Mouse (Mus musculus): ENCODE data around the gene Hoxb5. TPM values are rescaled to one million over a fixed set of nuclear protein-coding genes. Genes with fewer than 3 reads are reported as not detected.

Hoxb5 gene
- polyA plus RNA-seq, 1 experiment: not detected

DNA sequence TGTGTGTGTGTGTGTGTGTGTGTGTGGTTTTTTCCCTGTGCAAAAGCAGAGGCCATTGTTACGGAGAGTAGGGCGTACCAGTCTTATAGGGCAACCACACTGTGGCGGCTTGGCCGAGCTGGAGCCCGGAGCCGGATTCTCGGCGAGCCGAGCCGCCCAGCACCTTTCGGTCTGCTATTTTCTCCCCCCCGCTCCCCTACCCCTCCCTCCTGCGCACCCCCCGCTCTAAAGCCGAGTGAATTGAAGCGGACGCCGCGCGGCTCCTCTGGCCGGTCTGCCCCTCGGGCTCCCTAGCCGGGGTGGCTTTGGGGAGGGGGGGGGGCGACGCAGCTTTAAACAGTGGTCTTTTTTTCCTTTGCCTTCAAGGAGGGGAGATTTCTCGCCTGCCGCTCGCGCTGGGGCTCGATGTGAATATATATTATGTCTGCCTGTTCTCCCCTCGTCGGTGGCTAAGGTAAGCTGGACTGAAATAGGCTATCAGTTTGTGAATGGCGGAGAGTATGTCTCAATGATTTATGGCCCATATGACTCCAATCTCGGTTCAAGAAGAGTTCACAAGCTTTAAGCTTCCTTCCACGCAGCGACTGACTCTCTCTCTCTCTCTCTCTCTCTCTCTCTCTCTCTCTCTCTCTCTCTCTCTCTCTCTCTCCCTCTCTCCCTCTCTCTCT lies 37.7 kb downstream of the Hoxb5 start:
- H3K4me3 ChIP-seq: no peak overlapping the region
- no peaks in the 10 kb centered on the region for H3K79me2 ChIP-seq (ENCODE audit: control insufficient read depth, insufficient read depth)
- no peak overlapping the region for H3K4me2 ChIP-seq (ENCODE audit: low read depth)
- no peak overlapping the region for H3ac ChIP-seq (ENCODE audit: control insufficient read depth, insufficient read length)
- TF ChIP-seq E2F4 (IDR thresholded peaks at IDR 0.05; ENCODE audit: insufficient read depth) (no peak), REST (IDR thresholded peaks at IDR 0.05; ENCODE audit: insufficient read depth, insufficient read length) (no peak), POLR2AphosphoS2 (IDR thresholded peaks at IDR 0.05; ENCODE audit: insufficient read length, low read depth) (no peak), MAX (IDR thresholded peaks at IDR 0.05; ENCODE audit: low read depth) (no peak), CEBPB (IDR thresholded peaks at IDR 0.05; ENCODE audit: insufficient read depth, poor library complexity, severe bottlenecking) (no peak), TCF12 (IDR thresholded peaks at IDR 0.05; ENCODE audit: insufficient read depth, poor library complexity, severe bottlenecking) (no peak), POLR2A (IDR thresholded peaks at IDR 0.05; ENCODE audit: insufficient read length, low read depth) (no peak), TCF3 (IDR thresholded peaks at IDR 0.05; ENCODE audit: insufficient read length, low read depth) (no peak), MYOG (IDR thresholded peaks at IDR 0.05; ENCODE audit: control insufficient read depth in 1 of 3, insufficient read depth in 1 of 3, insufficient read length in 2 of 3, low read depth in 2 of 3) (no peak), USF1 (IDR thresholded peaks at IDR 0.05; ENCODE audit: low read depth) (no peak), MYOD1 (IDR thresholded peaks at IDR 0.05; ENCODE audit: control insufficient read depth in 1 of 3, insufficient read length in 2 of 3, low read depth in 2 of 3) (no peak), SRF (IDR thresholded peaks at IDR 0.05; ENCODE audit: control insufficient read depth, insufficient read length, low read depth) (no peak)
- no peaks in the 10 kb centered on the region for H3K36me3 ChIP-seq (ENCODE audit: control insufficient read depth, insufficient read depth)
- H3K27me3 ChIP-seq (ENCODE audit: control insufficient read depth, insufficient read depth, insufficient read length): peaks cover 78% of the 10 kb centered on the region

DNA sequence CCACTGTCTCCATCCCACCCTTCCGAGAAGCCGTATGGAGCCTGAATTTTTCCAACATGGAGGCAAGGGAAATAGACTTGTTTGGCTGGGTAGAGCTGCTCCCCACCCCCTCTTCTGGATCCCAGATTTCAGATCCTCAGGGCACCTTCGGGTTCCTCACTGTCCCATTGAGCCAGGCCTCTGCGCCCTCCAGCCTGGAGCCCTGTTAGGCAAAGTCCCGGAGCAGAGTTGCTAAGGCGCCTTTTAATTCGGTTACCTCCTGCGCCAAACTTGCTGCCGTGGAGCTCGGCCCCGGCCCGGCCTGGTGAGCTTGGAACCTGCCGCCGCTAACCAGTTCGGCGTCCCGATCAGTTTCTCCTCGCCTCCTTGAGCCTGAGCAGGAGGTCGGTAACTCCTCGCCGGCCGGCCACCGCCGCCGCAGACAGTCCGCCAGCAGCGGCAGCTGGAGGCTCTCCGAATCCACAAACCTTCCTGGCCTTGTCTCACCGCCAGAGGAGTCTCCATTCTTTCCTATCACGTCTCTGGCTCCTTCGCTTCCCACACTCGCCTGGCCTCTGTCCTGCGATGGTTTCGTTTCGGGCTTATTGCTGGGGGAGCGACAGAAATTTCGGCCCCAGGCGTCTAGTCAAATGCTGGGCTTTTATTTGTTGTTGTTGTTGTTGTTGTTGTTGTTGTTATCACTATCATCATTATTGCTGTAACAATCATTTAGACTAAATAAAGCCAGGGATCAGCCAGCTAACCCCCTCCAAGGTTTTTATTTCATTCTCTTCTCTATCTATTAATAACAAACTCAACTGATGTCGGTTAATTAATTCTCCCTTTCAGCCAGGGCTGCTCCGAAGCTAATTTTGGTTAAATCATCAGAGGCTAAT lies 38.8 kb downstream of the Hoxb5 start:
- H3ac ChIP-seq (ENCODE audit: control insufficient read depth, insufficient read length): no peak overlapping the region
- TF ChIP-seq MYOG (IDR thresholded peaks at IDR 0.05; ENCODE audit: control insufficient read depth in 1 of 3, insufficient read depth in 1 of 3, insufficient read length in 2 of 3, low read depth in 2 of 3) (no peak), POLR2AphosphoS2 (IDR thresholded peaks at IDR 0.05; ENCODE audit: insufficient read length, low read depth) (no peak), MYOD1 (IDR thresholded peaks at IDR 0.05; ENCODE audit: control insufficient read depth in 1 of 3, insufficient read length in 2 of 3, low read depth in 2 of 3) (no peak), CEBPB (IDR thresholded peaks at IDR 0.05; ENCODE audit: insufficient read depth, poor library complexity, severe bottlenecking) (no peak), REST (IDR thresholded peaks at IDR 0.05; ENCODE audit: insufficient read depth, insufficient read length) (no peak), TCF12 (IDR thresholded peaks at IDR 0.05; ENCODE audit: insufficient read depth, poor library complexity, severe bottlenecking) (no peak), MAX (IDR thresholded peaks at IDR 0.05; ENCODE audit: low read depth) (no peak), TCF3 (IDR thresholded peaks at IDR 0.05; ENCODE audit: insufficient read length, low read depth) (no peak), SRF (IDR thresholded peaks at IDR 0.05; ENCODE audit: control insufficient read depth, insufficient read length, low read depth) (no peak), POLR2A (IDR thresholded peaks at IDR 0.05; ENCODE audit: insufficient read length, low read depth) (no peak), USF1 (IDR thresholded peaks at IDR 0.05; ENCODE audit: low read depth) (no peak), E2F4 (IDR thresholded peaks at IDR 0.05; ENCODE audit: insufficient read depth) (no peak)
- no peaks in the 10 kb centered on the region for H3K79me2 ChIP-seq (ENCODE audit: control insufficient read depth, insufficient read depth)
- H3K4me3 ChIP-seq: no peak overlapping the region
- peaks cover 81% of the 10 kb centered on the region for H3K27me3 ChIP-seq (ENCODE audit: control insufficient read depth, insufficient read depth, insufficient read length)
- H3K36me3 ChIP-seq (ENCODE audit: control insufficient read depth, insufficient read depth): no peaks in the 10 kb centered on the region
- H3K4me2 ChIP-seq (ENCODE audit: low read depth): peak overlapping the region; percentile 44

DNA sequence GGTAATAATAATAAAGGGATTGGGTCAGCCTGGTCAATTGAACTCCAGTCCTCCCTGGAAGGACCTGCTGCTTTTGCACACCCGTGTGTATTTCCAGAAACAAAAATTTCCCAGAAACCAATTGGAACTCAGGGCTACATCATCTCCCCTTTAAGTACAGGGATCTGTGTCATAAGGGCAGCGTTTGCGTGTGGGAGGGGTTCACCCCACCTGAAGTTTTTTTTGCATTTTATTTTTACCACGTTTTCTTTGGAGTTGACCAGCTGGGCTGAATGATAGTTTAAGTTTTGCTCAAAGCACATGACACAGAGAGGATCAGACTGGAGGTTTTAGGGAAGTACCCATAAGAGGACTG lies 39.4 kb downstream of the Hoxb5 start:
- Histone ChIP-seq H3K4me2 (ENCODE audit: low read depth) (no peak overlapping the region), H3ac (ENCODE audit: control insufficient read depth, insufficient read length) (no peak overlapping the region), H3K79me2 (ENCODE audit: control insufficient read depth, insufficient read depth) (no peaks in the 10 kb centered on the region), H3K4me3 (no peak overlapping the region), H3K27me3 (ENCODE audit: control insufficient read depth, insufficient read depth, insufficient read length) (peaks cover 79% of the 10 kb centered on the region), H3K36me3 (ENCODE audit: control insufficient read depth, insufficient read depth) (no peaks in the 10 kb centered on the region)
- TF ChIP-seq POLR2AphosphoS2 (IDR thresholded peaks at IDR 0.05; ENCODE audit: insufficient read length, low read depth) (no peak), MYOG (IDR thresholded peaks at IDR 0.05; ENCODE audit: control insufficient read depth in 1 of 3, insufficient read depth in 1 of 3, insufficient read length in 2 of 3, low read depth in 2 of 3) (no peak), TCF3 (IDR thresholded peaks at IDR 0.05; ENCODE audit: insufficient read length, low read depth) (no peak), E2F4 (IDR thresholded peaks at IDR 0.05; ENCODE audit: insufficient read depth) (no peak), POLR2A (IDR thresholded peaks at IDR 0.05; ENCODE audit: insufficient read length, low read depth) (no peak), MAX (IDR thresholded peaks at IDR 0.05; ENCODE audit: low read depth) (no peak)

GRCm38 (mm10) chr11:96343206-96343745 lies 40.1 kb downstream of the Hoxb5 start:
- TF ChIP-seq TCF3 (IDR thresholded peaks at IDR 0.05; ENCODE audit: insufficient read length, low read depth): no peak
- no peak for TF ChIP-seq CEBPB (IDR thresholded peaks at IDR 0.05; ENCODE audit: insufficient read depth, poor library complexity, severe bottlenecking)
- TF ChIP-seq POLR2AphosphoS2 (IDR thresholded peaks at IDR 0.05; ENCODE audit: insufficient read length, low read depth): no peak
- TF ChIP-seq MYOG (IDR thresholded peaks at IDR 0.05; ENCODE audit: control insufficient read depth in 1 of 3, insufficient read depth in 1 of 3, insufficient read length in 2 of 3, low read depth in 2 of 3): no peak
- TF ChIP-seq MAX (IDR thresholded peaks at IDR 0.05; ENCODE audit: low read depth): no peak
- TF ChIP-seq POLR2A (IDR thresholded peaks at IDR 0.05; ENCODE audit: insufficient read length, low read depth): no peak
- no peak for TF ChIP-seq E2F4 (IDR thresholded peaks at IDR 0.05; ENCODE audit: insufficient read depth)
- no peak for TF ChIP-seq MYOD1 (IDR thresholded peaks at IDR 0.05; ENCODE audit: control insufficient read depth in 1 of 3, insufficient read length in 2 of 3, low read depth in 2 of 3)
- no peak for TF ChIP-seq USF1 (IDR thresholded peaks at IDR 0.05; ENCODE audit: low read depth)
- TF ChIP-seq SRF (IDR thresholded peaks at IDR 0.05; ENCODE audit: control insufficient read depth, insufficient read length, low read depth): no peak
- no peak for TF ChIP-seq REST (IDR thresholded peaks at IDR 0.05; ENCODE audit: insufficient read depth, insufficient read length)
- no peak for TF ChIP-seq TCF12 (IDR thresholded peaks at IDR 0.05; ENCODE audit: insufficient read depth, poor library complexity, severe bottlenecking)
- Histone ChIP-seq H3K4me3 (no peak overlapping the region), H3K79me2 (ENCODE audit: control insufficient read depth, insufficient read depth) (no peaks in the 10 kb centered on the region), H3K4me2 (ENCODE audit: low read depth) (no peak overlapping the region), H3K36me3 (ENCODE audit: control insufficient read depth, insufficient read depth) (no peaks in the 10 kb centered on the region), H3ac (ENCODE audit: control insufficient read depth, insufficient read length) (no peak overlapping the region), H3K27me3 (ENCODE audit: control insufficient read depth, insufficient read depth, insufficient read length) (peaks cover 78% of the 10 kb centered on the region)

All from myocyte (in vitro differentiated cells).